ENCODE assay signal across 9 mouse cellular contexts in the genomic region with DNA sequence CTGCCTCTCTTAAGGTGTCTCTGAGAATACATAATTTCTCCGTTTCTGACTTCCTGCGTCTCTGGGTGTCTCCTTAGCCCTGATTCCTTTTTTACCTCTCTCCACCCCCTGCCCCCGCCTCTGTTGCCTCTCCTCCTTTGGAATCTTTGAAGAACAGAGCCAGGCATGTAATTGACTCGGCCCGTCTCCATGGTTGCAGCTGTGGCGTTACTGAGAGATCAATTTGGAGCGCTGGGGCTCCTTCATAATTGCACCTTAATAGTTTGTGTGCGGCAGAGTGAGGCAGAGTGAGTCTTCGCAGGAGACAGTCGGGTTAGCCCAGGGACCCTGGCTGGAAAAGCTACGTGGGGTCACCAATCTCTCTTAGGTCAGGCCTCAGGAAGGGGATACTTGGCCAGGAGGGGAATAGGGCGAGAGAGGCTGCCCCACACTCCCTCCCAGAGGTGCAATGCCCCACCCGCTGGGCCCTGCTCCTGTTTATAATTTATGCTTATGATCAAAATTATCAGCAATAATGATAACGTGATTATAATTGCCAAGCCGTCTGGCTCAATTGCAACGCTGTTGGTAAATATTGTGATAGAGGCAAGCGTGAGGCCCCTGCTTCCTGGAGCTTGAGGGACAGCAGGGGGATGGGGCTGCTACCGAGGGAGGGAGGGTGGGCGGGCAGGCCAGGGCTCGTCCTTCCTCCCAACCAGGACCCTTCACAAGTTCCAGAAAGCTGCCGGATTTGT. TPM values are rescaled to one million over a fixed set of nuclear protein-coding genes. Genes with fewer than 3 reads are reported as not detected.
DNase-seq lines count a peak whose midpoint lies in the region; ATAC-seq and TF ChIP-seq lines count a peak whose summit lies in the region.
"Had no signal": no experiment of that assay in that cellular context is flagged by ENCODE, and none has a peak within 500 bp of the region (broad histone marks: within the 10 kb centered on the region; RNA-seq: fewer than 3 reads in every experiment).

No protein-coding gene starts in this region.

- H3K4me3 ChIP-seq in embryonic facial prominence, embryonic 15.5 days (replicated peaks) = no peak overlapping the region
- H3K4me3 ChIP-seq in intestine, postnatal 0 days (ENCODE audit: low read depth, low read length) = no peak overlapping the region
- no peak overlapping the region for H3K4me3 ChIP-seq in midbrain, postnatal 0 days (ENCODE audit: low read depth, low read length)
- H3K4me3 ChIP-seq: myocyte had no signal

- no peaks in the 10 kb centered on the region for H3K9me3 ChIP-seq in embryonic facial prominence, embryonic 15.5 days (replicated peaks)
- no peaks in the 10 kb centered on the region for H3K9me3 ChIP-seq in intestine, postnatal 0 days (ENCODE audit: control insufficient read depth)
- no peaks in the 10 kb centered on the region for H3K9me3 ChIP-seq in midbrain, postnatal 0 days (ENCODE audit: low read length)
- H3K9me3 ChIP-seq: G1E had no signal

- no peak overlapping the region for H3K9ac ChIP-seq in embryonic facial prominence, embryonic 15.5 days
- H3K9ac ChIP-seq in intestine, postnatal 0 days (ENCODE audit: low read depth, low read length) = no peak overlapping the region
- H3K9ac ChIP-seq in midbrain, postnatal 0 days (replicated peaks; ENCODE audit: low read length, poor library complexity, severe bottlenecking) = no peak overlapping the region

- WGBS in embryonic facial prominence, embryonic 15.5 days = 13% methylated on average over 21 of the region's 21 CpGs
- WGBS in intestine, postnatal 0 days = 27% methylated on average over 21 of the region's 21 CpGs
- WGBS in midbrain, postnatal 0 days = 17% methylated on average over 21 of the region's 21 CpGs

- H3K36me3 ChIP-seq in embryonic facial prominence, embryonic 15.5 days = no peaks in the 10 kb centered on the region
- H3K36me3 ChIP-seq in intestine, postnatal 0 days (ENCODE audit: control insufficient read depth, insufficient read depth) = no peaks in the 10 kb centered on the region
- H3K36me3 ChIP-seq in midbrain, postnatal 0 days (ENCODE audit: insufficient read depth, low read length) = no peaks in the 10 kb centered on the region
- H3K36me3 ChIP-seq: G1E had no signal

- no peaks in the 10 kb centered on the region for H3K27me3 ChIP-seq in embryonic facial prominence, embryonic 15.5 days
- H3K27me3 ChIP-seq in intestine, postnatal 0 days (replicated peaks; ENCODE audit: control insufficient read depth, insufficient read depth, low read length) = no peaks in the 10 kb centered on the region
- H3K27me3 ChIP-seq in midbrain, postnatal 0 days (ENCODE audit: insufficient read depth, low read length) = no peaks in the 10 kb centered on the region

- peaks cover 14% of the 10 kb centered on the region for H3K4me1 ChIP-seq in embryonic facial prominence, embryonic 15.5 days
- H3K4me1 ChIP-seq in intestine, postnatal 0 days (replicated peaks; ENCODE audit: control insufficient read depth, insufficient read depth, low read length) = no peaks in the 10 kb centered on the region
- H3K4me1 ChIP-seq in midbrain, postnatal 0 days (ENCODE audit: insufficient read depth, low read length) = peaks cover 15% of the 10 kb centered on the region; the same call in 1 of the 2 replicates

- peak overlapping the region; percentile 34 for H3K4me2 ChIP-seq in embryonic facial prominence, embryonic 15.5 days (replicated peaks)
- H3K4me2 ChIP-seq in intestine, postnatal 0 days (replicated peaks; ENCODE audit: low read depth) = 0 out of 2 replicates have a peak overlapping the region, but pooled peaks have one; percentile 13
- H3K4me2 ChIP-seq in midbrain, postnatal 0 days (ENCODE audit: low read depth, low read length, poor library complexity, severe bottlenecking) = peak overlapping the region; percentile 26

- no peak for TF ChIP-seq CTCF in intestine, postnatal 0 days (IDR thresholded peaks at IDR 0.05; ENCODE audit: low read depth)
- TF ChIP-seq CTCF in midbrain, postnatal 0 days (IDR thresholded peaks at IDR 0.05) = no peak

- intact Hi-C loops in heart, postnatal 25 days (cut with DNase I) = no loop called here

- no peak for ATAC-seq in embryonic facial prominence, embryonic 15.5 days (ENCODE audit: insufficient number of reproducible peaks, low FRiP score, low TSS enrichment, low read depth)
- ATAC-seq in intestine, postnatal 0 days = no peak
- ATAC-seq in midbrain, postnatal 0 days (ENCODE audit: low FRiP score) = no peak
- no peak for ATAC-seq in erythroblast, adult 5-6 weeks (replicated peaks; ENCODE audit: low FRiP score, poor library complexity, severe bottlenecking)

- peak; percentile 76 for DNase-seq in brain, adult 2 months (ENCODE audit: low read depth, low spot score)
- DNase-seq in midbrain, postnatal 0 days (ENCODE audit: low spot score) = peak; percentile 37
- no peak for DNase-seq in layer of hippocampus, postnatal 25 days (ENCODE audit: extremely low spot score in 1 of 2, low spot score in 1 of 2)
- DNase-seq in heart, postnatal 25 days (ENCODE audit: low spot score) = no peak

- peak overlapping the region; percentile 45 for H3K27ac ChIP-seq in embryonic facial prominence, embryonic 15.5 days (replicated peaks)
- H3K27ac ChIP-seq in intestine, postnatal 0 days (ENCODE audit: low read depth, low read length) = no peak overlapping the region
- H3K27ac ChIP-seq in midbrain, postnatal 0 days (ENCODE audit: low read depth, low read length) = no peak overlapping the region

RNA-seq across cellular contexts. Expression of gene Gtf2ird1, which starts 9.9 kb away (rescaled TPM):
- polyA plus RNA-seq in embryonic facial prominence, embryonic 15.5 days (2015; fragmentation: Nextera tagmentation; extraction: Ambion mirVana) = 114 and 123 TPM in 2 replicates
- 42.8 and 46.8 TPM in 2 replicates for polyA plus RNA-seq in intestine, postnatal 0 days (2015; fragmentation: Nextera tagmentation; extraction: Ambion mirVana)
- 53.4 and 69.5 TPM in 2 replicates for total RNA-seq in midbrain, postnatal 0 days (2014; rRNA removed)
- polyA plus RNA-seq in midbrain, postnatal 0 days (2015; fragmentation: Nextera tagmentation; extraction: Ambion mirVana) = 50.9 and 54.3 TPM in 2 replicates
- total RNA-seq in layer of hippocampus, postnatal 25 days (2021) = 10 to 100 TPM; 23.1 to 29.9 TPM
- 3.3 and 29.0 TPM in 2 replicates for total RNA-seq in erythroblast, adult 5-6 weeks (2015; ENCODE audit: low replicate concordance)
- total RNA-seq in erythroblast, adult 5-6 weeks (2017; ENCODE audit: low replicate concordance) = 2.2 TPM in 2 replicates
- 10 to 100 TPM; 18.2 to 26.3 TPM for total RNA-seq in heart, postnatal 25 days (2021)

Comparison
In these comparisons a context has a peak if more than half of its experiments do, and no peak if none do; other contexts are left out.
1. DNase-seq: peak in brain, adult 2 months (single experiment) and midbrain, postnatal 0 days (single experiment); none in layer of hippocampus, postnatal 25 days (0 of 2) and heart, postnatal 25 days (single experiment).
2. Peak in every context shown above with its lines, with median percentiles within 50 percentile points of each other: H3K4me2 ChIP-seq.